Mouse (Mus musculus) heart, postnatal 10 days (tissue): ENCODE measurements around the gene Rabepk. TPM values are rescaled to one million over a fixed set of nuclear protein-coding genes. Genes with fewer than 3 reads are reported as not detected.
"Not testable (repeated sequence)": the region's sequence is repeated elsewhere in the genome, so short reads cannot be mapped to it uniquely, and the experiment has no call there.

Source experiments
- DNase-seq, 2 experiments: peaks; one replicate each; pipeline ENCODE4 v3.0.0; 2021
- intact Hi-C: fragments of 180-260 bp; cut with DNase I; formaldehyde crosslinking; loops from one replicate; pipeline ENCODE4 v1.15.1; 2025
- total RNA-seq, 2 experiments: library from RNA; stranded (reverse); gene quantifications; 2 replicates each; pipeline ENCODE4 v1.2.3; 2021

The Rabepk gene
- total RNA-seq, 2 experiments from 2014 or later, result 13.0 to 16.7 TPM

GRCm38 (mm10) chr2:34805364-34805950, 5.7 kb upstream of the Rabepk start:
- intact Hi-C loops, result no loop called here
- DNase-seq, result no peak

DNA sequence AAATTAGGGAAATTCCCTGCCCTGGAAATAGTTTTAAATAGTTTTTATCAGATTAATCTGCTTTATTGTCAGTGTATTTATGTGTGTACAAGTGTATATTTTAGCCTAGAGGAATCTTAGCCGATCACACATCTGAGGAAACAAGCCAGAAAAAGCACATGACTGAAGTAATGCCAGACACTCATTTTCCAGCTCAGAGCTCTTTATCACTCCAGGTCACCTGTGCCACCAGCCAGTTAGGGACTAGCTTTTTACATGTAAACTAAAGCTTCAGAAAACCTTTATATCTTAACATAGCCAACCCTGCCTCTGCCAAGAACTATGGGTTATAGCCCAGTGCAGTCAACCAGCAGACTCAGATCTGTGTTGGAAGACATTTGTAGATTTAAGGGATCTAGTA, 5.1 kb upstream of the Rabepk start:
- peak; percentile 32 to 41 for DNase-seq
- intact Hi-C loops, result no loop called here

GRCm38 (mm10) chr2:34804172-34804571, 4.5 kb upstream of the Rabepk start:
- intact Hi-C loops, result no loop called here
- DNase-seq, result no peak

DNA sequence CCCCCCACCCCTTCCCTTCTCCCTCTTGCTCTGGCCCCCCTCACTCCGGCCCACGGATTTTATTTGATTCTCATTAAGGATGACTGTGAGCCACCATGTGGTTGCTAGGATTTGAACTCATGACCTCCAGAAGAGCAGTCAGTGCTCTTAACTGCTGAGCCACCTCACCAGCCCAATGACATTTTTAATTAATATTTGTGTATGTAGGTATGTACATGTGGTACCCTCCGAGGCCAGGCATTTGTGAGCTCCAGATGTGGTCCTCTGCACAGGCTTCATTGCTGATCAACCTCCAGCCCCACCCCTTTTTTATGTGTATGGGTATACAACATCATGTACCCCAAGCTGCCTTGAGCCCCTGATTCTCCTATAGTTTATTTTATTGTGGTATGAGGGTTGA, 4.0 kb upstream of the Rabepk start:
- intact Hi-C loops, result no loop called here
- no peak for DNase-seq

DNA sequence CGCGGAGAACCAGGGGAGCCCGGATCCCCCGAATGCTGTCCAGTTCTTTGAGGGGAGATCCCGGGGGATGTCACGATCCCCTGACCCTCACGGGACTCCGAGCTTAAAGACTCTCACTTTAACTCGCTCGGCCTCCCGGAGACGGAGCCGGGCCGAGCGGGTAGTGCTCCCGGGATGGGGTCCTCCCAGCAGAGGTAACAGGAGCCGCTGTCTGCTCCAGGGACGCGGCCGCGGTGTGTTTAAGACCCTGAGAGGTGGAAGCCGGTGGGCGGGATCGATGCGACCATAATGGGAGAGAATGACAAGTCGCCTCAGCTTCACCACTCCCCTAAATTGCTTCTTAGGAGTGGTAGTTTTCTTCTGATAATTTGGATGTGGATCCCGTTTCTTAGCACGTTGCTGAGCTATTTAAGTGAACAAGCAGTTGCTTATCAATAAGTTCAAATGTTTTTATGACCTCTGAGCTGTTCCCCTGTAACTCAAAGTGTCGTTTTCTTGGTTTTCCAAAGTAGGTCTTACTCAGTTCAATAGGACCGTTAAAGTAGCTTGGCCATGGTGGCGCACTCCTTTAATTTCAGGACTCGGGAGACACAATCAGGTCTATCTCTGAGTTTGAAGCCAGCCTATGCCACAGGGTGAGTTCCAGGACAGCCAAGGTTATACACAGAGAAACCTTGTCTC, 3.0 kb upstream of the Rabepk start:
- intact Hi-C loops, result not testable (repeated sequence)
- peak; percentile 62 to 64 for DNase-seq

DNA sequence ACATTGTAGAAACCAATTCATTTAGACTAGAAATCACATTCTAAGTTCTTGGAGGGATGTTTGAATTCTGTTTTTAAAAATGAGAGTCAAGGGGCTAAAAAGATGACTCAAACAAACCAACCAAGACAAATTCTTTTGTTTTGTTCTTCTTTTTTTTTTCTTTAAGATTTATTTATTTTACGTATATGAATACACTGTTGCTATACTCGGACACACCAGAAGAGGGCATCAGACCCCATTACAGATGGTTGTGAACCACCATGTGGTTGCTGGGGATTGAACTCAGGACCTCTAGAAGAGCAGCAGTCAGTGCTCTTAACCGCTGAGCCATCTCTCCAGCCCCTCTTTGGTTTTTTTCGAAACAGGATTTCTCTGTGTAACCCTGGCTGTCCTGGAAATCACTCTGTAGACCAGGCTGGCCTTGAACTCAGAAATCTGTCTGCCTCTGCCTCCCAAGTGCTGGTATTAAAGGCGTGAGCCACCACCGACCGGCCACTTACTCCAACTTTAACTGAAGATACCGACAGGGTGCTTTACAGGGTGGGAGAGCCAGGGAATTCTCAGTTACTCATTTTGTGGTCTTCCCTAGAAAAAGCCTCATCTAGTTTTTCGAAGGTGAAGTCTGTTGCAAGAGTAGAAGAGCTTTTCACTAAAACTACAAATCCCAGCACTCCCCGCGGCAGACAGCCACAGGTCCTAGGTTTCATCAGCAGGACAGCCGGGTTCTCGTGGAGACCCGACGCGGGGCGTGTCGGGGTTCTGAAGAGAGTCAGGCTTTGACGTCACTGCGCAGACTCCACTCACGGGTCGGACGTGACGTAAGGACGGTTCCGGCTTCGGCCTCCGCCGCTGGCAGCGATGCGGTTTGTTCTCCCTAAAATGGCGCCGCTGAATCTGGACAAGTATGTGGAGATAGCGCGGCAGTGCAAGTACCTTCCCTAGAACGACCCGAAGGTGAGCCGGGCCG, 2.1 kb upstream of the Rabepk start:
- peak; percentile 99 for DNase-seq
- intact Hi-C loops, result no loop called here

- no peak for DNase-seq
- intact Hi-C loops, result no loop called here
Measured at GRCm38 (mm10) chr2:34800371-34800770, 659 bp upstream of the Rabepk start.

GRCm38 (mm10) chr2:34795426-34795825, 4.3 kb downstream of the Rabepk start:
- no peak for DNase-seq
- intact Hi-C loops, result no loop called here

DNA sequence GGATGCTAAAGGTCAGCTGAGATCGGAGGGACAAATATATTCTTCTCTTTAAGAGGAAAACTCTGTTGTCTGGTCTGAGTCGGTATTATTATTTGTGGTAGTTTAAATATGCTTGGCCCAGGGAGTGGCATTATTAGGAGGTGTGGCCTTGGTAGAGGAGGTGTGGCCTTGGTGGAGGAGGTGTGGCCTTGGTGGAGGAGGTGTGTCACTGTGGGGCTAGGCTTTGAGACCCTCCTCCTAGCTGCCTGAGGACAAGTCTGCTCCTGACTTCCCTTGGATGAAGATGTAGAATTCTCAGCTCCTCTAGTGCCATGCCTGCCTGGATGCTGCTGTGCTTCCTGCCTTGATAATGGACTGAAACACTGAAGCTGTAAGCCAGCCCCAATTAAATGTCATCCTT, 5.2 kb downstream of the Rabepk start:
- no peak for DNase-seq
- intact Hi-C loops, result no loop called here

GRCm38 (mm10) chr2:34792543-34792942, 7.2 kb downstream of the Rabepk start:
- intact Hi-C loops, DNase-seq: not testable (repeated sequence)

DNA sequence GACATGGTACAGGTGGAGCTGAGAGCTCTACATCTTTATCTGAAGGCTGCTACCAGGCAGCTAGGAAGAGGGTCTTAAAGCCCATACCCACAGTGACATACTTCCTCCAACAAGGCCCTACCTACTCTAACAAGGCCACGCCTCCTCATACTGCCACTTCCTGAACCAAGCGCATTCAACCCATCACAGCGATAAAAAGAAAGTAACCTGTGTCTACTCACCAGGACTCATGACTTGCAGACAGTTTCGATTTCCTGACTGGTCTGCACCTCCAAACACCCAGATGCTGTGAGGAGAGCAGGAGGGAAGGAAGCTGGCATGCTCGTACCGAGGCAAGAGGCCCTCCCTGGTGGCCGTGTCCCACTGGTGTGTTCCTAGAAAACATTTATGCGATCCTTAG, 9.4 kb downstream of the Rabepk start:
- no peak for DNase-seq
- intact Hi-C loops, result no loop called here

- DNase-seq, result peak; percentile 30 to 57
- intact Hi-C loops, result loop anchor here (5.0 to 10.0 kb wide), 2 partner anchors 188 to 321 kb away; partner anchors contain the start of genes AI182371 and Cntrl
Measured at GRCm38 (mm10) chr2:34784085-34784484, 15.6 kb downstream of the Rabepk start.

DNA sequence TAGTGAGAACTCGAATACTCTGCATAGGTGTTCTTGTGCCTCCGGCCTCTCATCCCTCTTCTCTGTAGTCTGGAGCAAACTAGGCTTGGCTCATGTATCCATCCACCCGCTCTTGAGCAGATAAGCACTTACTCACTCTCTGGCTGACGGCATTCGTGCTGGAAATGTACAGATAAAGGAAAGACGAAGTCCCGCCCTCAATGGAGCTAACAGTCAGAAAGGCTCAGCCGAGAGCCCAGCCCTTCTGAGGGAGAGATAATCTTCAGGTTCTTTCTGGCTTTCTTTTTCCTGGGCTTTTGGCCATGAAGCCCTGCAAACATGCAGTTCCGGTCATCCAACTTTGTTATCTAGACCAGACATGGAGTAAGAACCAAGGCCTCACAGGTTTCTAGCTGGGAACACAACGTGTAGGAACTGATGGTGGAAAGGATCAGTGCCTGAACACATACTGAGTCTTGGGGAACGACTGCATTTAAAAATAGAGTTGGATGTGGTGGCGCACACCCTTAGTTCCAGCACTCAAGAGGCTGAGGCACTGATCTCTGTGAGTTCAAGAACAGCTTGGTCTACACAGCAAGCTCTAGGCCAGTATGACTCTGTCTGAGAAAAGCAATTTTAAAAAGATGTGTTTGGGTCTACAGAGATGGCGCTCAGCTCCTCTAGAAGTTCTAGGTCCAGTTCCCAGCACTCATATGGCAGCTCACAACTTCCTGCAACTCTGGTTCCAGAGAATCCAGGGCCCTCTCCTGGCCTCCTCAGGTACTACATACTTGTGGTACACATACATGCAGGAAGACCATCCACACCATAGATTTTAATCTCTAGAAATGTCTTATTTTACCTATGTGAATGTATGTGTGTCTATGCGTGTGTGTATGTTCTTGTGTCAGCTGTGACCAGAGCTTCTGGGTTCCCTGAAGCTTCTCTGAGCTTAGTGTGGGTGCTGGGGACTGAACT, 16.4 kb downstream of the Rabepk start:
- intact Hi-C loops, result loop anchor here (5.0 to 10.0 kb wide), 2 partner anchors 189 to 321 kb away; partner anchors contain the start of genes AI182371 and Cntrl

DNA sequence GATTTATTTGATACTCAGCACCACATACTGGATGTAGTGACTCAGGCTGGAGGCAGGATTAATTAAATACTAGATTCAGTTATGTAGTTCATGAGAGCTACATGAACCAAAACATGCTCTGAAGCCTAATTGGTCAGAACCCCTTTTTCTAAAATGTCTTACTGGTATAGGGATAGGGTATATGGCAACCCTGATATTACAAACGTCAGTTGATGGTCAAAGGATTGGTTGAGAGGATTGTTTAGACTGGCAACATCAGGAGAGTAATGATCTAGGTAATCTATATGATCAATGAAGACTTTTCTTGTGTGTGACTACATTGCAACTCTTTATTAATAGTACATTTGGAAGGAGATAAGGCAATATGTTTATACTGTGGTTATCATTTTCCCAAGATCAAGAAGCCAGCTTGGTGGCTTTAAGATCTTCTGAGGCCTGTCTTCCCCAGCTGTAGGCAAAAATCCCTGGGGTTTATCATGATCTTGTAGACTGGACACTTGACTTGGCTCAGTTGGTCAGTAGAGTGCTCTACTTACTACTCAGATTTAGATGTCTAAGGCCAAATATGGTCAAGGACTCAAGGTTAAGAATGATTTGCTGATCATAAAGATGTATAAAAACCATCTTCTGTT, 22.4 kb downstream of the Rabepk start:
- DNase-seq, result no peak
- intact Hi-C loops, result no loop called here

More for the DNA sequence above, 16.4 kb downstream of the Rabepk start:
- DNase-seq, result peak in 1 of 2 experiments; percentile 20

GRCm38 (mm10) chr2:34774493-34774892, 25.2 kb downstream of the Rabepk start:
- intact Hi-C loops, result no loop called here
- DNase-seq, result no peak

GRCm38 (mm10) chr2:34773673-34774072, 26.0 kb downstream of the Rabepk start:
- DNase-seq, result no peak
- intact Hi-C loops, result no loop called here

DNA sequence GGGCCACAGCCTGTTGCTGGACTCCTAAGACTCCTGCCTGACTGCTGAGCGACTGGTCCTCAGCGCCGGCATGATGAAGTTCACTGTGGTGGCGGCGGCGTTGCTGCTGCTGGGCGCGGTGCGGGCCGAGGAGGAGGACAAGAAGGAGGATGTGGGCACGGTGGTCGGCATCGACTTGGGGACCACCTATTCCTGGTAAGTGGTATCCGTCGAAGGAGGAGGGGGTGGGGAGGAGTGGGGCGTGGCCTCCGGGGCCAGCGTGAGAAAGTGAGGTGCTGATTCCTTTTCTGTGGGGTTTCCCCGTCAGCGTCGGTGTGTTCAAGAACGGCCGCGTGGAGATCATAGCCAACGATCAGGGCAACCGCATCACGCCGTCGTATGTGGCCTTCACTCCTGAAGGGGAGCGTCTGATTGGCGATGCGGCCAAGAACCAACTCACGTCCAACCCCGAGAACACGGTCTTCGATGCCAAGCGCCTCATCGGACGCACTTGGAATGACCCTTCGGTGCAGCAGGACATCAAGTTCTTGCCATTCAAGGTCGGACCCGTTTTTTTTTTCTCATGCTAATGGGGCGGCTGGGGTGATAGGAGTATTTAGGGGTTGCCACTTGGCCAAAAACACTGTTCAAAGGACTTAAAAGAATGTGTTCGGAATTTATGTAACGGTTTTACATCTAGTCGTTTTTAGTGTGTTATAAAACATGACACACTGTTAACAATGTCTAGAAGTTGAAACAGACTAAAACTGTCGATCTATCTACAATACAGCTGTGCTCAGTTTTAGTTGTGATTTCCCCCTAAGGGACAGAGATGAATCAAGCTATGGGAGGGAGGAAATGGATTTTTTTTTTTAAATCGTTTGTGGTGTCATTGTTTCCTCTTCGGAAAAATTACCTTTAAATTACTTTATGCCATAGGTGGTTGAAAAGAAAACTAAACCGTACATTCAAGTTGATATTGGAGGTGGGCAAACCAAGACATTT, 27.2 kb downstream of the Rabepk start:
- intact Hi-C loops, result no loop called here
- peak; percentile 62 to 67 for DNase-seq
